Mouse (Mus musculus): ENCODE measurements at regions not wholly inside any gene's neighbourhood (a gene's known extent, or its start where the extent isn't known, plus 50 kb on each side); places are given as distances from the start of the nearest gene placed in this dataset.
A peak's percentile ranks its signal among the peaks of the same experiment; 100 is the strongest.

GRCm38 (mm10) chr6:51364776-51365175 lies 67.7 kb upstream of the Nfe2l3 start:
- H3K27me3 ChIP-seq (ENCODE audit: control insufficient read depth, insufficient read depth, low read length), result no peaks in the 10 kb centered on the region
- no peak overlapping the region for H3K4me3 ChIP-seq (ENCODE audit: low read length)
- no peak overlapping the region for H3K27ac ChIP-seq (ENCODE audit: low read length)
- 78% methylated on average over 6 of the region's 6 CpGs for WGBS
- H3K9ac ChIP-seq (ENCODE audit: low read length), result no peak overlapping the region
- no peak overlapping the region for H3K4me2 ChIP-seq (ENCODE audit: low read depth, low read length)
- no peaks in the 10 kb centered on the region for H3K36me3 ChIP-seq (ENCODE audit: control insufficient read depth, insufficient read depth)
- ATAC-seq (replicated peaks; ENCODE audit: extremely low read depth, insufficient read depth, low FRiP score), result no peak
- H3K4me1 ChIP-seq (ENCODE audit: control insufficient read depth, insufficient read depth, low read length), result peaks cover 8% of the 10 kb centered on the region; the same call in 1 of the 2 replicates
- no peaks in the 10 kb centered on the region for H3K9me3 ChIP-seq (replicated peaks; ENCODE audit: control insufficient read depth, low read length)

- 50% methylated on average over 6 of the region's 6 CpGs for WGBS
- no peak overlapping the region for H3K9ac ChIP-seq (ENCODE audit: low read length)
- H3K36me3 ChIP-seq (ENCODE audit: control insufficient read depth, insufficient read depth), result no peaks in the 10 kb centered on the region
- H3K27ac ChIP-seq (ENCODE audit: low read length), result no peak overlapping the region
- ATAC-seq (replicated peaks; ENCODE audit: extremely low read depth, insufficient read depth, low FRiP score), result no peak
- no peak overlapping the region for H3K4me3 ChIP-seq (ENCODE audit: low read length)
- no peaks in the 10 kb centered on the region for H3K9me3 ChIP-seq (replicated peaks; ENCODE audit: control insufficient read depth, low read length)
- no peak overlapping the region for H3K4me2 ChIP-seq (ENCODE audit: low read depth, low read length)
- peaks cover 7% of the 10 kb centered on the region; the same call in 1 of the 2 replicates for H3K4me1 ChIP-seq (ENCODE audit: control insufficient read depth, insufficient read depth, low read length)
- H3K27me3 ChIP-seq (ENCODE audit: control insufficient read depth, insufficient read depth, low read length), result no peaks in the 10 kb centered on the region
These were observed 62.7 kb upstream of the Nfe2l3 start for GRCm38 (mm10) chr6:51369771-51370170.

- ATAC-seq (replicated peaks; ENCODE audit: extremely low read depth, insufficient read depth, low FRiP score), result no peak
- 59% methylated on average over 7 of the region's 7 CpGs for WGBS
- no peaks in the 10 kb centered on the region for H3K36me3 ChIP-seq (ENCODE audit: control insufficient read depth, insufficient read depth)
These were observed 60.1 kb upstream of the Nfe2l3 start for GRCm38 (mm10) chr6:51372357-51372756.

GRCm38 (mm10) chr6:51378436-51378835 lies 54.0 kb upstream of the Nfe2l3 start:
- ATAC-seq (replicated peaks; ENCODE audit: extremely low read depth, insufficient read depth, low FRiP score), result no peak
- no peak overlapping the region for H3K9ac ChIP-seq (ENCODE audit: low read length)
- H3K4me1 ChIP-seq (ENCODE audit: control insufficient read depth, insufficient read depth, low read length), result peaks cover 6% of the 10 kb centered on the region; the same call in 1 of the 2 replicates
- no peaks in the 10 kb centered on the region for H3K36me3 ChIP-seq (ENCODE audit: control insufficient read depth, insufficient read depth)
- no peaks in the 10 kb centered on the region for H3K9me3 ChIP-seq (replicated peaks; ENCODE audit: control insufficient read depth, low read length)
- WGBS, result 88% methylated on average over 3 of the region's 3 CpGs
- H3K27ac ChIP-seq (ENCODE audit: low read length), result no peak overlapping the region
- no peaks in the 10 kb centered on the region for H3K27me3 ChIP-seq (ENCODE audit: control insufficient read depth, insufficient read depth, low read length)
- H3K4me3 ChIP-seq (ENCODE audit: low read length), result no peak overlapping the region
- H3K4me2 ChIP-seq (ENCODE audit: low read depth, low read length), result no peak overlapping the region

More at GRCm38 (mm10) chr6:51372357-51372756, 60.1 kb upstream of the Nfe2l3 start:
- Histone ChIP-seq H3K4me2 (ENCODE audit: low read depth, low read length) (no peak overlapping the region), H3K27me3 (ENCODE audit: control insufficient read depth, insufficient read depth, low read length) (no peaks in the 10 kb centered on the region), H3K9ac (ENCODE audit: low read length) (no peak overlapping the region), H3K4me3 (ENCODE audit: low read length) (no peak overlapping the region), H3K4me1 (ENCODE audit: control insufficient read depth, insufficient read depth, low read length) (peaks cover 7% of the 10 kb centered on the region; the same call in 1 of the 2 replicates), H3K27ac (ENCODE audit: low read length) (no peak overlapping the region), H3K9me3 (replicated peaks; ENCODE audit: control insufficient read depth, low read length) (no peaks in the 10 kb centered on the region)

- Histone ChIP-seq H3K36me3 (ENCODE audit: control insufficient read depth, insufficient read depth) (no peaks in the 10 kb centered on the region), H3K27ac (ENCODE audit: low read length) (peak overlapping the region; percentile 88), H3K27me3 (ENCODE audit: control insufficient read depth, insufficient read depth, low read length) (no peaks in the 10 kb centered on the region), H3K4me2 (ENCODE audit: low read depth, low read length) (peak overlapping the region; percentile 69), H3K9me3 (replicated peaks; ENCODE audit: control insufficient read depth, low read length) (no peaks in the 10 kb centered on the region), H3K4me3 (ENCODE audit: low read length) (peak overlapping the region; percentile 49), H3K4me1 (ENCODE audit: control insufficient read depth, insufficient read depth, low read length) (peaks cover 8% of the 10 kb centered on the region; the same call in 1 of the 2 replicates), H3K9ac (ENCODE audit: low read length) (peak overlapping the region; percentile 77)
- no peak for ATAC-seq (replicated peaks; ENCODE audit: extremely low read depth, insufficient read depth, low FRiP score)
- WGBS, result 4% methylated on average over 5 of the region's 5 CpGs
These were observed 53.4 kb upstream of the Nfe2l3 start for GRCm38 (mm10) chr6:51379074-51379473.

GRCm38 (mm10) chr6:51379560-51380274 lies 52.8 kb upstream of the Nfe2l3 start:
- Histone ChIP-seq H3K9ac (ENCODE audit: low read length) (peak overlapping the region; percentile 77), H3K36me3 (ENCODE audit: control insufficient read depth, insufficient read depth) (no peaks in the 10 kb centered on the region), H3K9me3 (replicated peaks; ENCODE audit: control insufficient read depth, low read length) (no peaks in the 10 kb centered on the region), H3K4me3 (ENCODE audit: low read length) (peak overlapping the region; percentile 49), H3K4me1 (ENCODE audit: control insufficient read depth, insufficient read depth, low read length) (peaks cover 8% of the 10 kb centered on the region; the same call in 1 of the 2 replicates), H3K4me2 (ENCODE audit: low read depth, low read length) (peak overlapping the region; percentile 69), H3K27ac (ENCODE audit: low read length) (peak overlapping the region; percentile 88), H3K27me3 (ENCODE audit: control insufficient read depth, insufficient read depth, low read length) (no peaks in the 10 kb centered on the region)
- peak; percentile 71 for ATAC-seq (replicated peaks; ENCODE audit: extremely low read depth, insufficient read depth, low FRiP score)
- 3% methylated on average over 36 of the region's 36 CpGs for WGBS

GRCm38 (mm10) chr6:51380275-51380575 lies 52.2 kb upstream of the Nfe2l3 start:
- H3K9ac ChIP-seq (ENCODE audit: low read length), result peak overlapping the region; percentile 77; the same call in 1 of the 2 replicates
- no peak overlapping the region for H3K4me3 ChIP-seq (ENCODE audit: low read length)
- 68% methylated on average over 4 of the region's 4 CpGs for WGBS
- no peaks in the 10 kb centered on the region for H3K9me3 ChIP-seq (replicated peaks; ENCODE audit: control insufficient read depth, low read length)
- no peaks in the 10 kb centered on the region for H3K36me3 ChIP-seq (ENCODE audit: control insufficient read depth, insufficient read depth)
- ATAC-seq (replicated peaks; ENCODE audit: extremely low read depth, insufficient read depth, low FRiP score), result no peak
- H3K4me2 ChIP-seq (ENCODE audit: low read depth, low read length), result peak overlapping the region; percentile 69; the same call in 1 of the 2 replicates
- H3K27ac ChIP-seq (ENCODE audit: low read length), result no peak overlapping the region
- H3K4me1 ChIP-seq (ENCODE audit: control insufficient read depth, insufficient read depth, low read length), result peaks cover 8% of the 10 kb centered on the region; the same call in 1 of the 2 replicates
- H3K27me3 ChIP-seq (ENCODE audit: control insufficient read depth, insufficient read depth, low read length), result no peaks in the 10 kb centered on the region

- Histone ChIP-seq H3K4me1 (ENCODE audit: control insufficient read depth, insufficient read depth, low read length) (peaks cover 8% of the 10 kb centered on the region; the same call in 1 of the 2 replicates), H3K4me2 (ENCODE audit: low read depth, low read length) (no peak overlapping the region), H3K27me3 (ENCODE audit: control insufficient read depth, insufficient read depth, low read length) (no peaks in the 10 kb centered on the region), H3K9me3 (replicated peaks; ENCODE audit: control insufficient read depth, low read length) (no peaks in the 10 kb centered on the region), H3K4me3 (ENCODE audit: low read length) (no peak overlapping the region), H3K9ac (ENCODE audit: low read length) (no peak overlapping the region), H3K27ac (ENCODE audit: low read length) (no peak overlapping the region), H3K36me3 (ENCODE audit: control insufficient read depth, insufficient read depth) (no peaks in the 10 kb centered on the region)
- ATAC-seq (replicated peaks; ENCODE audit: extremely low read depth, insufficient read depth, low FRiP score), result no peak
- WGBS, result 42% methylated on average over 9 of the region's 9 CpGs
These were observed 51.0 kb upstream of the Nfe2l3 start for GRCm38 (mm10) chr6:51381465-51381864.

Measured in heart, embryonic 16.5 days (tissue).